Mouse (Mus musculus): Measurements from ENCODE around the gene Bex6. TPM values are rescaled to one million over a fixed set of nuclear protein-coding genes. Genes with fewer than 3 reads are reported as not detected.
"Not testable (repeated sequence)": the region's sequence is repeated elsewhere in the genome, so short reads cannot be mapped to it uniquely, and the experiment has no call there.

The Bex6 gene
- polyA plus RNA-seq, 1 experiment = not detected

- H3K4me3 ChIP-seq (ENCODE audit: low read depth, low read length) = no peak overlapping the region
- H3K36me3 ChIP-seq (ENCODE audit: control insufficient read depth, insufficient read depth, low read length) = no peaks in the 10 kb centered on the region
- H3K27ac ChIP-seq (ENCODE audit: insufficient read depth, low read depth, low read length) = no peak overlapping the region
- H3K4me1 ChIP-seq (ENCODE audit: control insufficient read depth, insufficient read depth, insufficient read length, low read length) = no peaks in the 10 kb centered on the region
- H3K27me3 ChIP-seq (ENCODE audit: control insufficient read depth, insufficient read depth, low read length) = no peaks in the 10 kb centered on the region
- TF ChIP-seq POLR2A (IDR thresholded peaks at IDR 0.05; ENCODE audit: low read depth, low read length) = no peak
- no peak for TF ChIP-seq CTCF (IDR thresholded peaks at IDR 0.05; ENCODE audit: extremely low read depth, insufficient read length, insufficient replicate concordance, low read depth, low read length)
Observed at GRCm38 (mm10) chr16:32222399-32222798, 42.8 kb downstream of the Bex6 start.

DNA sequence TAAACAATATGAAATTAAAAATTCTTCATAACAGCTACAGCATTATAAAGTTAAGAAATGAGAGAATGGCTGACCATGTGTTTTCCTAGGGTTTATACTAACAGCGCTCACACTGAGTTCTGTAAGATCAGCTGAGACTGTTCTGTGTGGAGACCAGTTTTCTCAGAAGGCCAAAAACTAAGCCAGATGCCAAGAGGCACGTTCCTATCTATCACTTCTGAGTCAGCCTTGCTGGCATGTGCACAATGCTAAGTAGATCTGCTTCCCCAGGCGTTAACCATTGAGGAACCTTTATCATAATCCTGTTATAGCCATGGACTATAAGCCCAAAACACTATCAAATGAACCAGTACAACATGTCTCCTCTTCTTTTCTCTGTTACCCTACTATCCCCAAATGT is 52.4 kb downstream of the Bex6 start:
- not testable (repeated sequence) for H3K4me1 ChIP-seq (ENCODE audit: control insufficient read depth, insufficient read depth, insufficient read length, low read length); H3K4me3 ChIP-seq (ENCODE audit: low read depth, low read length); H3K27me3 ChIP-seq (ENCODE audit: control insufficient read depth, insufficient read depth, low read length); H3K27ac ChIP-seq (ENCODE audit: insufficient read depth, low read depth, low read length)
- H3K36me3 ChIP-seq (ENCODE audit: control insufficient read depth, insufficient read depth, low read length) = peaks cover 21% of the 10 kb centered on the region
- 68% methylated on average over 3 of the region's 3 CpGs for WGBS

Other genes starting within 250 kb of the Bex6 start
- gene Pigz, start 246.0 kb upstream of the Bex6 start, polyA plus RNA-seq (2012; rRNA removed) = 1.6 and 2.7 TPM in 2 replicates
- gene 0610012G03Rik, start 231.3 kb upstream of the Bex6 start, polyA plus RNA-seq (2012; rRNA removed) = 117 and 179 TPM in 2 replicates
- gene Ncbp2, start 231.3 kb upstream of the Bex6 start, polyA plus RNA-seq (2012; rRNA removed) = 0.36 and 0.99 TPM in 2 replicates
- 1.1 and 2.0 TPM in 2 replicates for gene Senp5, start 176.5 kb upstream of the Bex6 start, polyA plus RNA-seq (2012; rRNA removed)
- gene Pak2, start 100.5 kb upstream of the Bex6 start, polyA plus RNA-seq (2012; rRNA removed) = 7.4 and 16.1 TPM in 2 replicates
- 14.6 and 32.5 TPM in 2 replicates for gene Pigx, start 80.1 kb upstream of the Bex6 start, polyA plus RNA-seq (2012; rRNA removed)
- gene Cep19, start 80.0 kb upstream of the Bex6 start, polyA plus RNA-seq (2012; rRNA removed) = 5.6 and 10.2 TPM in 2 replicates
- gene Nrros, start 14.2 kb upstream of the Bex6 start, polyA plus RNA-seq (2012; rRNA removed) = 5.3 and 6.7 TPM in 2 replicates
- 1.5 and 2.4 TPM in 2 replicates for gene Fbxo45, start 67.3 kb downstream of the Bex6 start, polyA plus RNA-seq (2012; rRNA removed)
- 0.53 and 1.5 TPM in 2 replicates for gene Wdr53, start 67.4 kb downstream of the Bex6 start, polyA plus RNA-seq (2012; rRNA removed)
- not detected in 2 replicates for gene Smco1, start 91.6 kb downstream of the Bex6 start, polyA plus RNA-seq (2012; rRNA removed)
- gene Rnf168, start 97.6 kb downstream of the Bex6 start, polyA plus RNA-seq (2012; rRNA removed) = 3.6 and 5.5 TPM in 2 replicates
- 6.1 and 6.4 TPM in 2 replicates for gene Ubxn7, start 152.4 kb downstream of the Bex6 start, polyA plus RNA-seq (2012; rRNA removed)
- gene Tm4sf19, start 220.7 kb downstream of the Bex6 start, polyA plus RNA-seq (2012; rRNA removed) = 0.17 and 0.35 TPM in 2 replicates
- 1.3 and 1.4 TPM in 2 replicates for gene Tctex1d2, start 239.9 kb downstream of the Bex6 start, polyA plus RNA-seq (2012; rRNA removed)